Comparison of ENCODE assay signal across 8 mouse cellular contexts in genomic region chr2:158064571-158065048, GRCm38 (mm10). TPM values are rescaled to one million over a fixed set of nuclear protein-coding genes. Genes with fewer than 3 reads are reported as not detected.
A peak's percentile ranks its signal among the peaks of the same experiment; 100 is the strongest.
DNase-seq lines count a peak whose midpoint lies in the region; ATAC-seq lines count a peak whose summit lies in the region.

No protein-coding gene starts in this region.

- H3K36me3 ChIP-seq in hindbrain, embryonic 14.5 days (replicated peaks; ENCODE audit: control insufficient read depth, insufficient read depth), result peaks cover 58% of the 10 kb centered on the region
- H3K36me3 ChIP-seq in hindbrain, embryonic 13.5 days, result peaks cover 51% of the 10 kb centered on the region
- peaks cover 51% of the 10 kb centered on the region for H3K36me3 ChIP-seq in heart, embryonic 10.5 days
- H3K36me3 ChIP-seq in limb, embryonic 15.5 days, result peaks cover 38% of the 10 kb centered on the region
- H3K36me3 ChIP-seq in midbrain, embryonic 15.5 days (replicated peaks), result 0 out of 2 replicates have a peak, but pooled peaks cover 5% of the 10 kb centered on the region

- 0 out of 2 replicates have a peak, but pooled peaks cover 8% of the 10 kb centered on the region for H3K4me1 ChIP-seq in hindbrain, embryonic 14.5 days (replicated peaks; ENCODE audit: control insufficient read depth, insufficient read depth, low read length)
- H3K4me1 ChIP-seq in hindbrain, embryonic 13.5 days (replicated peaks), result peaks cover 11% of the 10 kb centered on the region
- H3K4me1 ChIP-seq in heart, embryonic 10.5 days, result peaks cover 38% of the 10 kb centered on the region
- peaks cover 8% of the 10 kb centered on the region for H3K4me1 ChIP-seq in limb, embryonic 15.5 days
- no peaks in the 10 kb centered on the region for H3K4me1 ChIP-seq in midbrain, embryonic 15.5 days

- no peak overlapping the region for H3K4me3 ChIP-seq in hindbrain, embryonic 14.5 days (replicated peaks; ENCODE audit: low read length)
- no peak overlapping the region for H3K4me3 ChIP-seq in hindbrain, embryonic 13.5 days
- no peak overlapping the region for H3K4me3 ChIP-seq in heart, embryonic 10.5 days
- no peak overlapping the region for H3K4me3 ChIP-seq in limb, embryonic 15.5 days
- no peak overlapping the region for H3K4me3 ChIP-seq in midbrain, embryonic 15.5 days

- no peak for ATAC-seq in hindbrain, embryonic 14.5 days (ENCODE audit: low FRiP score)
- ATAC-seq in hindbrain, embryonic 13.5 days (ENCODE audit: low FRiP score), result no peak
- ATAC-seq in limb, embryonic 15.5 days (ENCODE audit: insufficient number of reproducible peaks, low FRiP score, low TSS enrichment, low read depth), result peak; percentile 14; the same call in 1 of the 2 replicates
- no peak for ATAC-seq in midbrain, embryonic 15.5 days (replicated peaks)

- WGBS in hindbrain, embryonic 14.5 days, result 56% methylated on average over 3 of the region's 3 CpGs
- 61% methylated on average over 3 of the region's 3 CpGs for WGBS in hindbrain, embryonic 13.5 days
- WGBS in heart, embryonic 10.5 days, result 46% methylated on average over 3 of the region's 3 CpGs
- 47% methylated on average over 3 of the region's 3 CpGs for WGBS in limb, embryonic 15.5 days
- WGBS in midbrain, embryonic 15.5 days, result 66% methylated on average over 3 of the region's 3 CpGs

- intact Hi-C loops in left cerebral cortex, postnatal 4 days (cut with DNase I), result loop anchor here (5.0 kb wide), 1 partner anchor 138 kb away; no protein-coding TSS in a partner anchor

- H3K9me3 ChIP-seq in hindbrain, embryonic 14.5 days (ENCODE audit: control insufficient read depth, low read length), result no peaks in the 10 kb centered on the region
- no peaks in the 10 kb centered on the region for H3K9me3 ChIP-seq in hindbrain, embryonic 13.5 days
- no peaks in the 10 kb centered on the region for H3K9me3 ChIP-seq in heart, embryonic 10.5 days
- no peaks in the 10 kb centered on the region for H3K9me3 ChIP-seq in limb, embryonic 15.5 days
- no peaks in the 10 kb centered on the region for H3K9me3 ChIP-seq in midbrain, embryonic 15.5 days

- no peaks in the 10 kb centered on the region for H3K27me3 ChIP-seq in hindbrain, embryonic 14.5 days (ENCODE audit: control insufficient read depth, insufficient read depth, low read length)
- H3K27me3 ChIP-seq in hindbrain, embryonic 13.5 days, result no peaks in the 10 kb centered on the region
- no peaks in the 10 kb centered on the region for H3K27me3 ChIP-seq in heart, embryonic 10.5 days (ENCODE audit: insufficient read depth, poor library complexity, severe bottlenecking)
- no peaks in the 10 kb centered on the region for H3K27me3 ChIP-seq in limb, embryonic 15.5 days
- H3K27me3 ChIP-seq in midbrain, embryonic 15.5 days (replicated peaks), result no peaks in the 10 kb centered on the region

- H3K27ac ChIP-seq in hindbrain, embryonic 14.5 days, result no peak overlapping the region
- no peak overlapping the region for H3K27ac ChIP-seq in hindbrain, embryonic 13.5 days
- H3K27ac ChIP-seq in heart, embryonic 10.5 days, result peak overlapping the region; percentile 84
- H3K27ac ChIP-seq in limb, embryonic 15.5 days, result peak overlapping the region; percentile 29; the same call in 1 of the 2 replicates
- no peak overlapping the region for H3K27ac ChIP-seq in midbrain, embryonic 15.5 days

- DNase-seq in hindbrain, embryonic 14.5 days (ENCODE audit: low spot score), result peak; percentile 60
- peak; percentile 88 for DNase-seq in NIH3T3 (ENCODE audit: low read depth)
- no peak for DNase-seq in heart, embryonic 10.5 days (ENCODE audit: low spot score)
- no peak for DNase-seq in left cerebral cortex, postnatal 4 days
- no peak for DNase-seq in frontal cortex, postnatal 36 days (ENCODE audit: low spot score in 2 of 2)

- no peak overlapping the region for H3K4me2 ChIP-seq in hindbrain, embryonic 14.5 days (replicated peaks)
- no peak overlapping the region for H3K4me2 ChIP-seq in hindbrain, embryonic 13.5 days
- H3K4me2 ChIP-seq in limb, embryonic 15.5 days, result no peak overlapping the region
- no peak overlapping the region for H3K4me2 ChIP-seq in midbrain, embryonic 15.5 days

- no peak overlapping the region for H3K9ac ChIP-seq in hindbrain, embryonic 14.5 days
- no peak overlapping the region for H3K9ac ChIP-seq in hindbrain, embryonic 13.5 days
- H3K9ac ChIP-seq in limb, embryonic 15.5 days, result no peak overlapping the region
- no peak overlapping the region for H3K9ac ChIP-seq in midbrain, embryonic 15.5 days

RNA-seq across cellular contexts. Expression of gene Rprd1b, which starts 36.3 kb away (rescaled TPM):
- 30.8 and 34.9 TPM in 2 replicates for polyA plus RNA-seq in hindbrain, embryonic 14.5 days (2014; fragmentation: Nextera tagmentation; extraction: Ambion mirVana)
- 37.3 and 39.8 TPM in 2 replicates for polyA plus RNA-seq in hindbrain, embryonic 13.5 days (2015; fragmentation: Nextera tagmentation; extraction: Ambion mirVana)
- polyA plus RNA-seq in heart, embryonic 10.5 days (2016; fragmentation: Nextera tagmentation; extraction: Ambion mirVana), result 36.9 and 42.1 TPM in 2 replicates
- polyA plus RNA-seq in limb, embryonic 15.5 days (2015; fragmentation: Nextera tagmentation; extraction: Ambion mirVana), result 39.3 and 41.5 TPM in 2 replicates
- total RNA-seq in left cerebral cortex, postnatal 4 days (2021), result 10 to 100 TPM; 34.7 to 35.1 TPM
- polyA plus RNA-seq in midbrain, embryonic 15.5 days (2015; fragmentation: Nextera tagmentation; extraction: Ambion mirVana), result 34.7 and 36.6 TPM in 2 replicates

RNA-seq across cellular contexts. Expression of gene Tti1, which starts 36.4 kb away (rescaled TPM):
- polyA plus RNA-seq in hindbrain, embryonic 14.5 days (2014; fragmentation: Nextera tagmentation; extraction: Ambion mirVana), result 15.6 and 17.3 TPM in 2 replicates
- polyA plus RNA-seq in hindbrain, embryonic 13.5 days (2015; fragmentation: Nextera tagmentation; extraction: Ambion mirVana), result 17.7 and 18.5 TPM in 2 replicates
- 30.5 and 35.1 TPM in 2 replicates for polyA plus RNA-seq in heart, embryonic 10.5 days (2016; fragmentation: Nextera tagmentation; extraction: Ambion mirVana)
- polyA plus RNA-seq in limb, embryonic 15.5 days (2015; fragmentation: Nextera tagmentation; extraction: Ambion mirVana), result 22.5 TPM in 2 replicates
- 10 to 100 TPM; 17.2 to 19.1 TPM for total RNA-seq in left cerebral cortex, postnatal 4 days (2021)
- polyA plus RNA-seq in midbrain, embryonic 15.5 days (2015; fragmentation: Nextera tagmentation; extraction: Ambion mirVana), result 17.4 and 19.5 TPM in 2 replicates

Comparison
In these comparisons a context has a peak if more than half of its experiments do, and no peak if none do; other contexts are left out.
1. DNase-seq: peak in hindbrain, embryonic 14.5 days (single experiment) and NIH3T3 (single experiment); none in heart, embryonic 10.5 days (single experiment), left cerebral cortex, postnatal 4 days (single experiment) and frontal cortex, postnatal 36 days (0 of 2).
2. H3K27ac ChIP-seq: peak in heart, embryonic 10.5 days (single experiment) and limb, embryonic 15.5 days (single experiment); none in hindbrain, embryonic 14.5 days (single experiment), hindbrain, embryonic 13.5 days (single experiment) and midbrain, embryonic 15.5 days (single experiment).